Mouse (Mus musculus) limb, embryonic 15.5 days (tissue): ENCODE results near the gene Hyal1. TPM values are rescaled to one million over a fixed set of nuclear protein-coding genes. Genes with fewer than 3 reads are reported as not detected.
A peak's percentile ranks its signal among the peaks of the same experiment; 100 is the strongest.

Experiments used
- ATAC-seq: fragments of 200-750 bp; cut with Nextera tagmentation; 2 replicates; pipeline ENCODE4 v1.8.0; 2017; ENCODE audit warnings: low read depth, moderate TSS enrichment; ENCODE audit not compliant: insufficient number of reproducible peaks, low FRiP score, low TSS enrichment
- H3K27ac ChIP-seq: fragments of 300-500 bp; sonication (generic); 2 replicates; pipeline ENCODE4 v1.5.1; 2015; ENCODE audit warnings: moderate library complexity, mild to moderate bottlenecking, inconsistent platforms
- H3K27me3 ChIP-seq: fragments of 300-500 bp; sonication (generic); 2 replicates; pipeline ENCODE4 v1.6.1; 2015; ENCODE audit warnings: inconsistent platforms
- H3K36me3 ChIP-seq: fragments of 300-500 bp; sonication (generic); 2 replicates; pipeline ENCODE4 v1.6.1; 2015; ENCODE audit warnings: inconsistent platforms
- H3K4me1 ChIP-seq: fragments of 300-500 bp; sonication (generic); 2 replicates; pipeline ENCODE4 v1.6.1; 2015; ENCODE audit warnings: inconsistent platforms
- H3K4me2 ChIP-seq: fragments of 300-500 bp; sonication (generic); 2 replicates; pipeline ENCODE4 v1.6.1; 2015; ENCODE audit warnings: mild to moderate bottlenecking, inconsistent platforms
- H3K4me3 ChIP-seq: fragments of 300-500 bp; sonication (generic); 2 replicates; pipeline ENCODE4 v1.5.1; 2015; ENCODE audit warnings: mild to moderate bottlenecking, inconsistent platforms
- H3K9ac ChIP-seq: fragments of 300-500 bp; sonication (generic); 2 replicates; pipeline ENCODE4 v1.6.1; 2015; ENCODE audit warnings: inconsistent platforms
- H3K9me3 ChIP-seq: fragments of 300-500 bp; sonication (generic); 2 replicates; pipeline ENCODE4 v1.6.1; 2016; ENCODE audit warnings: inconsistent platforms
- WGBS: fragments of 180-500 bp; shearing (Covaris S2); methylation state at CpG from one replicate; pipeline ENCODE4 v1.1.7; 2015; 5-methylcytosine and 5-hydroxymethylcytosine counted together
- polyA plus RNA-seq: library from polyadenylated mRNA; unstranded; fragments of >200 nt; fragmentation: Nextera tagmentation; extraction: Ambion mirVana; gene quantifications from 2 replicates; pipeline ENCODE4 v1.2.1, GENCODE M21; 2015

Hyal1 gene
- polyA plus RNA-seq, 1 experiment from 2014 or later, result 12.8 TPM

DNA sequence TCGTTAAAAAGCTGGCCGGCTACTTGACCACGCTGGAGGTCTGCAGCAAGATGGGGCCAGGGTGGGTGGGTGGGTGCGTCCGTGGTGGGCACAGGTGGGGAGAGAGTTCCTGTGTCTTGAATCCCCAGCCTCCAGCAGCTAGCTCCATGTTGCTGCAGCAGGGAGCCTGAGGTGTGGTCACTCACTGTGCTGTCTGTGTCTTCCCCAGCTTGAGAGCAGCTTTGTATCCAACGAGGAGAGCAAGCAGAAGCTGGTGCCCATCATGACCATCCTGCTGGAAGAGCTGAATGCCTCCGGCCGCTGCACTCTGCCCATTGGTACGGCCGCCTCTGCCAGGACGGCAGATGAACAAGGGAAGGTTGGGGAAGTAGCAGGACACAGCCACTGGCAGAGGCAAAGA, 33.4 kb upstream of the Hyal1 start:
- ATAC-seq, result no peak
- H3K9me3 ChIP-seq, result no peaks in the 10 kb centered on the region
- H3K4me3 ChIP-seq, result no peak overlapping the region
- WGBS, result 80% methylated on average over 11 of the region's 11 CpGs
- no peaks in the 10 kb centered on the region for H3K27me3 ChIP-seq
- no peak overlapping the region for H3K27ac ChIP-seq
- peaks cover 42% of the 10 kb centered on the region for H3K36me3 ChIP-seq
- H3K9ac ChIP-seq, result no peak overlapping the region
- no peak overlapping the region for H3K4me2 ChIP-seq
- peaks cover 51% of the 10 kb centered on the region for H3K4me1 ChIP-seq

DNA sequence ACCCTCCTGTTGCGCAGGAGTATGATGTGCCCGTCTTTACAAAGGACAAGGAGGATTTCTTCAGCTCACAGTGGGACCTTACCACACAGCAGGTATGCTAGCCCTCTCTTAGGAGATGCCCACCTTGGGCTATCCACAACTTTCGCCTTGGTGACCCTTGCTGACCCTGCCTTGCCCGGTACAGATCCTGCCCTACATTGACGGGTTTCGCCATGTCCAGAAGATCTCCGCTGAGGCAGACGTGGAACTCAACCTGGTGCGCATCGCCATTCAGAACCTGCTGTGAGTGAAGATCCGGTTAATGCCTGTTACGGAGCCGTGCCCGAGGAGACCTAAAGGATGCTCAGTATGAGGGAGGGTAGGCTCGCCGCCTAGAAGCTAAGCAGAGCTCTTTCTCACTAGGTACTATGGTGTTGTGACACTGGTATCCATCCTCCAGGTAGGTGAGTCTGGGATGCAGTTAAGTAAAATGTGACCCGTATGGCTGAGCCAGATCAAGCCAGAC, 32.5 kb upstream of the Hyal1 start:
- 92% methylated on average over 17 of the region's 17 CpGs for WGBS
- Histone ChIP-seq H3K27ac (no peak overlapping the region), H3K36me3 (peaks cover 33% of the 10 kb centered on the region), H3K4me1 (peaks cover 51% of the 10 kb centered on the region), H3K9ac (no peak overlapping the region), H3K4me2 (no peak overlapping the region), H3K9me3 (no peaks in the 10 kb centered on the region), H3K4me3 (no peak overlapping the region), H3K27me3 (no peaks in the 10 kb centered on the region)
- ATAC-seq, result no peak

DNA sequence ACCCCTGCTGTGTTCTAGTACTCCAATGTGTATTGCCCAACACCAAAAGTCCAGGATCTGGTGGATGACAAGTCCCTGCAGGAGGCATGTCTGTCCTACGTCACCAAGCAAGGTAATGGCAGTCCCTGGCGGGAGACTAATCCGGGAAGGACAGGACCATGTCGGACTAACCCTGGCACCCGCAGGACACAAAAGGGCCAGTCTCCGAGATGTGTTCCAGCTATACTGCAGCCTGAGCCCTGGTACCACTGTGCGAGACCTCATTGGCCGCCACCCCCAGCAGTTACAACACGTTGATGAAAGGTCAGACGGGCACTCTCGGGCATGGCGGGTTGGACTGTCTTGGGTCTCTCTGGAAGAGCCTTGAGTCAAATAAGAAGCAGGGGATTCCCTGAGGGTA, 32.0 kb upstream of the Hyal1 start:
- no peak for ATAC-seq
- no peak overlapping the region for H3K27ac ChIP-seq

DNA sequence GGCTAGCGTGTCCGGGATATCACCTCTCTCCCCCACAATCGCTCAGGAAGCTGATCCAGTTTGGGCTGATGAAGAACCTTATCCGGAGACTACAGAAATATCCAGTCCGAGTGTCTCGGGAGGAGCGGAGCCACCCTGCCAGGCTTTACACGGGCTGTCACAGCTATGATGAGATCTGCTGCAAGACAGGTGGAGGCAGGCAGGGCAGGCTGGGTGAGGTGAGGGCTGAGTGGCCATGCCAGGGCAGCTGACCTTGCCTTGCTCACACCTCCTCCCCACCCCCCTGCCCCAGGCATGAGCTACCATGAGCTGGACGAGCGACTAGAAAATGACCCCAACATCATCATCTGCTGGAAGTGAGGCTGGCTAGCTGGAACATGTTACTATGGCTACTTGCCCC, 31.5 kb upstream of the Hyal1 start:
- Histone ChIP-seq H3K9me3 (no peaks in the 10 kb centered on the region), H3K4me1 (peaks cover 54% of the 10 kb centered on the region), H3K36me3 (peaks cover 23% of the 10 kb centered on the region), H3K27me3 (no peaks in the 10 kb centered on the region), H3K4me3 (no peak overlapping the region), H3K4me2 (no peak overlapping the region), H3K27ac (no peak overlapping the region), H3K9ac (no peak overlapping the region)
- no peak for ATAC-seq
- WGBS, result 80% methylated on average over 10 of the region's 10 CpGs

More for the DNA sequence above, 32.0 kb upstream of the Hyal1 start:
- peaks cover 28% of the 10 kb centered on the region for H3K36me3 ChIP-seq
- peaks cover 53% of the 10 kb centered on the region for H3K4me1 ChIP-seq
- no peak overlapping the region for H3K9ac ChIP-seq
- WGBS, result 91% methylated on average over 12 of the region's 12 CpGs
- H3K4me2 ChIP-seq, result no peak overlapping the region
- no peaks in the 10 kb centered on the region for H3K9me3 ChIP-seq
- no peaks in the 10 kb centered on the region for H3K27me3 ChIP-seq
- H3K4me3 ChIP-seq, result no peak overlapping the region

DNA sequence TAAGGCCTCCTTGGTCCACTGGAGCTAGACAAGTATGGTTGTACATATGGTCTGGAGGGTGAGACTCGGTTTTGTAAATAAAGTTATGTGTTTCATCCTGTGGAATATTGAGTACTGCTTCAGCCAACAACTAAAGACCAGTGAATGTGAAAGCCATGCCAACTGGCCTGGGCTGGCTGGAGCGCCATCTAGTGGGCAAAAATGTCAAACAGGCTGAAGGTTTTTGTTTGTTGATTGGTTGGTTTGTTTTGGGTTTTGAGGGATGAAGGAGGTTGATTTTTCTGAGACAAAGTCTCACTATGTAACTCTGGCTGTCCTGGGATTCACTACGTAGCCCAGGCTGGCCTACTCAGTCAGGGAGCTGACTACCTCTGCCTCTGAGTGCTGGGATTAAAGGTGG, 31.1 kb upstream of the Hyal1 start:
- Histone ChIP-seq H3K9me3 (no peaks in the 10 kb centered on the region), H3K9ac (no peak overlapping the region), H3K4me1 (peaks cover 57% of the 10 kb centered on the region), H3K36me3 (peaks cover 21% of the 10 kb centered on the region), H3K4me2 (no peak overlapping the region), H3K4me3 (no peak overlapping the region), H3K27me3 (no peaks in the 10 kb centered on the region), H3K27ac (no peak overlapping the region)
- WGBS, result 10% methylated on average over 3 of the region's 3 CpGs
- ATAC-seq, result no peak

DNA sequence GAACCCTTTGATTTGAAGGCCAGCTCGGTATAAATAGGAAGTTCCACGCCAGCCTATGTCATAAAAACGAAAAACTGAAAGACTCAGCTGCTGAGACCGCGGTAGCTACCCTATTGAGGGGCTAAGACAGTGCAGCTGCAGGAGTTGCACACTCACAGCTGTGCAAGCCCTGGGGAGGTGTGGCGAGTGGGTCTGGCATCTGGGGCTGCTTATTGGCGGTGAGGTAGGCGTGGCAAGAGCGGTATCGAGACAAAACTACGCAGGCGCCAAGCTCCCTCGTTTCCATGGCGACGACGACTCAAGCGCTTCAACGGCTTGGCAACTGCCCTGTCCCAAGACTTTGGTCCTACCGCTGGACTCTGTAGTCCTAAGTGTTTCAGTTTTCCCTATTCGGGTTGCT, 29.7 kb upstream of the Hyal1 start, which contains the start of gene Zmynd10:
Gene Zmynd10, plus strand, starts transcription at position 273 of the 400 bp plus-strand sequence.
- WGBS, result 1% methylated on average over 20 of the region's 20 CpGs
- 0 out of 2 replicates have a peak, but pooled peaks have one; percentile 28 for ATAC-seq
- Histone ChIP-seq H3K9me3 (no peaks in the 10 kb centered on the region), H3K27me3 (no peaks in the 10 kb centered on the region), H3K9ac (no peak within 1 kb of the TSS), H3K4me2 (peak within 1 kb of the TSS; percentile 49), H3K27ac (peak within 1 kb of the TSS; percentile 52), H3K4me3 (peak within 1 kb of the TSS; percentile 19), H3K4me1 (peaks cover 61% of the 10 kb centered on the region), H3K36me3 (peaks cover 21% of the 10 kb centered on the region)

DNA sequence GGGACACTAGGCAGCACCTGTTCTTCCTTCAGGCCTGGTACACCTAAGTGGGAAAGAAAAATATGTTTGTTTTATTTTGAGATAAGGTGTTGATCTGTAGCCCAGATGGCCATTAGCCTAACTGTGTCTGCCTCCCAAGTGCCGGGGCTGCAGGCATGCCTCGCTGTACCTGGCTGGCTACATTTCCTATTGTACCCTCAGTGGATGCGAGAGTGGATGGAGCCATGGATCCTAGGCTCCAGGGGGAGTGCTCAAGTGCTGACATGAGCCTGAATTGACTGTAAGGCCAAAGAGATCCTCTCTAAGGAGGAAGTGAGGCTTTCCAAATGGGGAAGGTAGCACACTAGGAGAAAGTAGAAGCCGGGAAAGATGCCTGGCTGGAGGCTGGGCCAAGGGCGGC, 28.8 kb upstream of the Hyal1 start:
- Histone ChIP-seq H3K9ac (no peak overlapping the region), H3K36me3 (peaks cover 21% of the 10 kb centered on the region), H3K27ac (no peak overlapping the region), H3K4me3 (no peak overlapping the region), H3K9me3 (no peaks in the 10 kb centered on the region), H3K4me2 (no peak overlapping the region), H3K4me1 (peaks cover 63% of the 10 kb centered on the region), H3K27me3 (no peaks in the 10 kb centered on the region)
- no peak for ATAC-seq
- WGBS, result 75% methylated on average over 5 of the region's 5 CpGs

DNA sequence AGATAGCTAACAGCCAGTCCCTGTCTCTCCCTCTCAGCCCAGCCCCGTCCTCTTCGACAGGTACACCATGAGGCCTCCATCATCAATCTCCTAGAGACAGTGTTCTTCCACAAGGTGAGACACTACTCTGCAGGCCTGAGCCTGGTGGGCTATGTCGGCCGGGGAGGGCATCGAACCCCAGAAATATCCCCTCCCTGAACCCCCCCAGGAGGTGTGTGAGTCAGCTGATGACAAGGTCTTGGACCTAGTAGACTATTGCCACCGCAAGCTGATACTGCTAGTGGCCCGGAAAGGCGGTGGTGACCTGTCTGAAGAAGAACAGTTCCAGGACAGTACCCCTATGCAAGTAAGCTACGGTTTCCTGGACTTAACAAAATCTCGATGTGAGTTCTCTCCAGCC, 27.9 kb upstream of the Hyal1 start:
- Histone ChIP-seq H3K27ac (no peak overlapping the region), H3K4me2 (no peak overlapping the region), H3K4me1 (peaks cover 69% of the 10 kb centered on the region), H3K36me3 (peaks cover 16% of the 10 kb centered on the region), H3K9me3 (no peaks in the 10 kb centered on the region), H3K9ac (no peak overlapping the region), H3K4me3 (no peak overlapping the region), H3K27me3 (no peaks in the 10 kb centered on the region)
- no peak for ATAC-seq
- 88% methylated on average over 10 of the region's 10 CpGs for WGBS

DNA sequence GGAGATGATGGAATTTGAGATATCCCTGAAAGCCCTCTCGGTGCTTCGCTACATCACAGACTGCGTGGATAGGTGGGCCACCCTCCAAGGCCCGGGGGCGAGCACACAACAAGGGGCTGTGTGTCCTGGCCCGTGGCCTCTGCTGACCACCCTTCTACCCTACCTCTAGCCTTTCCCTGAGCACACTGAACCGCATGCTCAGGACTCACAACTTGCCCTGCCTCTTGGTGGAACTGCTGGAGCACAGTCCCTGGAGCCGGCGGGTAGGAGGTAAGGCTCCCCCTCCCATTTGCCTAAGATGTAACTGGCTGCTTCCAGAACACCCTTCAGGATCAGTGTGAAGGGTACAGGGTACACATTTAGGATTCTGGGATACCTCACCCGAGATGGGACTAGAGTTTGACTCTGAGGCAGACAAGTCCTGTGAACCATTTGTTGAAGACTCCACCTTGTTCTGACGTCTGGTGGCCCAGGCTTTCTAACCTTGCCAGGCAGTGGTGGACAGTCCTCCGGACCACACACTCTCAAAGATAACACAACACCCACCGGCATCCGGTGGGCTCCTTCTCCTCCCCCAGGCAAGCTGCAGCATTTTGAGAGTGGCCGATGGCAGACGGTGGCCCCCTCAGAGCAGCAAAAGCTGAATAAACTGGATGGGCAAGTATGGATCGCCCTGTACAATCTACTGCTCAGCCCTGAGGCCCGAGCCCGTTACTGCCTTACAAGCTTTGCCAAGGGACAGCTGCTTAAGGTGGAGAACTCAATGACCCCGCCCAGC, 27.2 kb upstream of the Hyal1 start:
- 77% methylated on average over 20 of the region's 20 CpGs for WGBS
- no peak overlapping the region for H3K4me2 ChIP-seq
- no peaks in the 10 kb centered on the region for H3K9me3 ChIP-seq
- H3K27me3 ChIP-seq, result no peaks in the 10 kb centered on the region
- H3K9ac ChIP-seq, result no peak overlapping the region
- no peak for ATAC-seq
- H3K4me1 ChIP-seq, result peaks cover 72% of the 10 kb centered on the region
- H3K27ac ChIP-seq, result no peak overlapping the region
- no peak overlapping the region for H3K4me3 ChIP-seq
- peaks cover 10% of the 10 kb centered on the region for H3K36me3 ChIP-seq

DNA sequence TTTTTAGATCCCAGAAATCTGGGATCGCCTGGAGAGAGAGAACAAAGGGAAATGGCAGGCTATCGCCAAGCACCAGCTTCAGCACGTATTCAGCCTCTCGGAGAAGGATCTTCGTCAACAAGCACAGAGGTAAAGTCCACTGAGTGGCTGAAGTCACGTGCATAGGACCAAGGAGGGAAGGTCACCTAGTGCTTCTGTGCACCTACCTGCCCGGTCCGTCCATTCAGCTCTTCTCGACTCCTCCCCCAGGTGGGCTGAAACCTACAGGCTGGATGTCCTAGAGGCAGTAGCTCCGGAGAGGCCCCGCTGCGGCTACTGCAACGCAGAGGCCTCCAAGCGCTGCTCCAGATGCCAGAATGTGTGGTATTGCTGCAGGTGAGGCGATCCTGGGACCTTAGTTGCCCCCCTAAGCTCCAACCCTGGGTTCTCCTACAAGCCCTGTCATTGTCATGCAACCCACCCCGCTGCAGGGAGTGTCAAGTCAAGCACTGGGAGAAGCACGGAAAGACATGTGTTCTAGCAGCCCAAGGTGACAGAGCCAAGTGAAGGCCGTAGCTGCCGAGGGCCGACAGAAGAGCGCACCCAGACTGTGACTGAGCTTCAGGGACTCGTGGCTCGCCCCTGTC, 26.1 kb upstream of the Hyal1 start:
- H3K9ac ChIP-seq, result peak overlapping the region; percentile 55; the same call in 1 of the 2 replicates
- H3K4me1 ChIP-seq, result peaks cover 67% of the 10 kb centered on the region
- H3K36me3 ChIP-seq, result no peaks in the 10 kb centered on the region
- WGBS, result 33% methylated on average over 23 of the region's 23 CpGs
- peak overlapping the region; percentile 97 for H3K27ac ChIP-seq
- H3K4me2 ChIP-seq, result peak overlapping the region; percentile 89
- ATAC-seq, result no peak
- H3K9me3 ChIP-seq, result no peaks in the 10 kb centered on the region
- no peaks in the 10 kb centered on the region for H3K27me3 ChIP-seq
- peak overlapping the region; percentile 72 for H3K4me3 ChIP-seq

DNA sequence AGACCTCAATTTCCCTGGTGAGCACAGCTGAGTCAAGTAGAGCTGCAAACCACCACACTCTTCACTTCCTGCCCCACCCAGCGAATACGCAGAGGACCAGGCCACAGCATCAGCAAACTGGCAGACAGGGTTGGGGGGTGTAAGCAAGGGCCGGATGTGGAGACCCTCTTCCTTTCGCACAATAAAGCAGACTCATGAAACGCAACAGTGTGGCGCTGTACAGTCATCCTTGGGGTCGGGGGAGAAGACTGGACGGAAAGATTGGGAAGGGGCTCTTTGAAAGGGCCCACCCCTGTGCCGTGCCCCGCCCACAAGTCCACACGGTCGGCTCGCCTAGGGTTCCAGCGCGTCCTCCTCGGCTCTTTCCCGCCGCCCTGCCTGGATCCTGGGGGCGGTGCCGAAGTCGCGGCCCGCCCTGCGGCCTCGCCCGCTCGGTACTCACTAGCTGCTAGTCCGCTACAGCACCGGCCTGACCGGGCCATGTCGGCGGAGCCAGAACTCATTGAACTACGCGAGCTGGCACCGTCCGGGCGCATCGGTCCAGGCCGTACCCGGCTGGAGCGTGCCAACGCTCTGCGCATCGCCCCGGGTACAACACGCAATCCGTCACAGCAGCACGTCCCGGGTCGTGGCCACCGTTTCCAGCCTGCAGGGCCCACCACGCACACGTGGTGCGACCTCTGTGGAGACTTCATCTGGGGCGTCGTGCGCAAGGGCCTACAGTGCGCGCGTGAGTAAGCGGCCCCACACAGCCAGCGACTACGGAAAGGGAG, 25.4 kb upstream of the Hyal1 start, which contains the start of gene Rassf1:
Gene Rassf1, plus strand, starts transcription at position 439 of the 773 bp plus-strand sequence.
- peak within 1 kb of the TSS; percentile 72 for H3K4me3 ChIP-seq
- peak within 1 kb of the TSS; percentile 97 for H3K27ac ChIP-seq
- peak; percentile 53 for ATAC-seq
- peaks cover 72% of the 10 kb centered on the region for H3K4me1 ChIP-seq
- H3K9ac ChIP-seq, result peak within 1 kb of the TSS; percentile 55
- H3K36me3 ChIP-seq, result no peaks in the 10 kb centered on the region
- 1% methylated on average over 62 of the region's 63 CpGs for WGBS
- H3K9me3 ChIP-seq, result no peaks in the 10 kb centered on the region
- no peaks in the 10 kb centered on the region for H3K27me3 ChIP-seq
- peak within 1 kb of the TSS; percentile 89 for H3K4me2 ChIP-seq
